Mouse (Mus musculus) spleen, adult 2 months (tissue): ENCODE measurements at regions not wholly inside any gene's neighbourhood (a gene's known extent, or its start where the extent isn't known, plus 50 kb on each side); places are given as distances from the start of the nearest gene placed in this dataset.

Experiments used
- CTCF ChIP-seq: fragments of 200-500 bp; IDR thresholded peaks from 2 replicates; pipeline ENCODE4 v1.5.1; 2011; ENCODE audit warnings: mild to moderate bottlenecking, inconsistent platforms; ENCODE audit not compliant: insufficient read depth, insufficient read length, insufficient replicate concordance; ENCODE audit errors: extremely low read depth
- POLR2A ChIP-seq: fragments of 200-500 bp; IDR thresholded peaks from 2 replicates; pipeline ENCODE4 v1.6.1; 2011; ENCODE audit warnings: low read depth, low read length, inconsistent platforms

- TF ChIP-seq CTCF (no peak), POLR2A (no peak)
Measured at GRCm38 (mm10) chr2:167792753-167793152, 103.1 kb upstream of the Tmem189 start.
